8 mouse cellular contexts compared by ENCODE assay signal in genomic region chr12:87148136-87148535, GRCm38 (mm10). TPM values are rescaled to one million over a fixed set of nuclear protein-coding genes. Genes with fewer than 3 reads are reported as not detected.
DNase-seq lines count a peak whose midpoint lies in the region; ATAC-seq and TF ChIP-seq lines count a peak whose summit lies in the region.

No protein-coding gene starts in this region.

- H3K36me3 ChIP-seq in E14TG2a.4 (ENCODE audit: insufficient read depth, low read length), result peaks cover 8% of the 10 kb centered on the region
- H3K36me3 ChIP-seq in hindbrain, embryonic 13.5 days, result peaks cover 8% of the 10 kb centered on the region
- no peaks in the 10 kb centered on the region for H3K36me3 ChIP-seq in liver, adult 2 months (ENCODE audit: control insufficient read depth, insufficient read depth, low read length)
- peaks cover 5% of the 10 kb centered on the region for H3K36me3 ChIP-seq in stomach, embryonic 16.5 days (ENCODE audit: control insufficient read depth, insufficient read depth, low read length)

- intact Hi-C loops in left cerebral cortex, postnatal 36 days (cut with DNase I), result loop anchor here (5.0 kb wide), 1 partner anchor 54 kb away; the partner anchor contains the start of gene Tmed8

- H3K79me2 ChIP-seq in liver, adult 2 months (ENCODE audit: control insufficient read depth, insufficient read depth, low read length), result peaks cover 23% of the 10 kb centered on the region; the same call in 1 of the 2 replicates

- H3K27me3 ChIP-seq in E14TG2a.4 (ENCODE audit: insufficient read depth, low read length), result no peaks in the 10 kb centered on the region
- H3K27me3 ChIP-seq in hindbrain, embryonic 13.5 days, result no peaks in the 10 kb centered on the region
- H3K27me3 ChIP-seq in liver, adult 2 months (ENCODE audit: control insufficient read depth, insufficient read depth, low read length), result no peaks in the 10 kb centered on the region
- no peaks in the 10 kb centered on the region for H3K27me3 ChIP-seq in stomach, embryonic 16.5 days (ENCODE audit: control insufficient read depth, insufficient read depth, low read length)

- peak overlapping the region; percentile 74 for H3K4me2 ChIP-seq in hindbrain, embryonic 13.5 days
- H3K4me2 ChIP-seq in stomach, embryonic 16.5 days (ENCODE audit: low read depth, low read length), result peak overlapping the region; percentile 80

- TF ChIP-seq CTCF in E14TG2a.4 (conservative IDR thresholded peaks at IDR 0.05; ENCODE audit: low read length), result no peak
- no peak for TF ChIP-seq CTCF in liver, adult 2 months (IDR thresholded peaks at IDR 0.05; ENCODE audit: low read depth, low read length)

- TF ChIP-seq POLR2A in liver, adult 2 months (IDR thresholded peaks at IDR 0.05; ENCODE audit: extremely low read depth, insufficient read depth, low read length), result no peak

- ATAC-seq in hindbrain, embryonic 13.5 days (ENCODE audit: low FRiP score), result no peak
- no peak for ATAC-seq in stomach, embryonic 16.5 days (ENCODE audit: insufficient read depth, low FRiP score)

- H3K27ac ChIP-seq in hindbrain, embryonic 13.5 days, result peak overlapping the region; percentile 97
- H3K27ac ChIP-seq in liver, adult 2 months (replicated peaks; ENCODE audit: insufficient read depth, low read depth, low read length), result peak overlapping the region; percentile 100
- peak overlapping the region; percentile 96 for H3K27ac ChIP-seq in stomach, embryonic 16.5 days (ENCODE audit: low read length)

- peaks cover 16% of the 10 kb centered on the region for H3K4me1 ChIP-seq in E14TG2a.4 (replicated peaks; ENCODE audit: low read depth, low read length)
- peaks cover 22% of the 10 kb centered on the region for H3K4me1 ChIP-seq in hindbrain, embryonic 13.5 days (replicated peaks)
- peaks cover 3% of the 10 kb centered on the region; the same call in 1 of the 2 replicates for H3K4me1 ChIP-seq in liver, adult 2 months (ENCODE audit: control insufficient read depth, insufficient read depth, low read length)
- peaks cover 8% of the 10 kb centered on the region for H3K4me1 ChIP-seq in stomach, embryonic 16.5 days (ENCODE audit: control insufficient read depth, insufficient read depth, low read length)

- 17% methylated on average over 15 of the region's 15 CpGs for WGBS in hindbrain, embryonic 13.5 days
- 6% methylated on average over 15 of the region's 15 CpGs for WGBS in liver, adult 2 months
- WGBS in stomach, embryonic 16.5 days, result 10% methylated on average over 15 of the region's 15 CpGs

- peaks cover 41% of the 10 kb centered on the region for H3K9me3 ChIP-seq in E14TG2a.4 (ENCODE audit: low read length)
- H3K9me3 ChIP-seq in hindbrain, embryonic 13.5 days, result no peaks in the 10 kb centered on the region
- no peaks in the 10 kb centered on the region for H3K9me3 ChIP-seq in stomach, embryonic 16.5 days (replicated peaks; ENCODE audit: control insufficient read depth, low read length)

- peak overlapping the region; percentile 81 for H3K9ac ChIP-seq in hindbrain, embryonic 13.5 days
- H3K9ac ChIP-seq in liver, adult 2 months (ENCODE audit: low read depth, low read length), result peak overlapping the region; percentile 91
- peak overlapping the region; percentile 84 for H3K9ac ChIP-seq in stomach, embryonic 16.5 days (ENCODE audit: low read length)

- DNase-seq in adrenal gland, postnatal 14 days, result peak; percentile 33
- DNase-seq in adrenal gland, adult (ENCODE audit: inconsistent age in 2 of 2, low spot score in 1 of 2), result no peak
- peak; percentile 69 for DNase-seq in liver, adult 2 months (ENCODE audit: extremely low read depth, low read depth, low spot score)
- no peak for DNase-seq in frontal cortex, postnatal 25 days (ENCODE audit: low spot score in 2 of 2)
- DNase-seq in left cerebral cortex, postnatal 36 days (ENCODE audit: low spot score in 2 of 2), result no peak

- peak overlapping the region; percentile 100 for H3K4me3 ChIP-seq in E14TG2a.4 (replicated peaks; ENCODE audit: low read length)
- H3K4me3 ChIP-seq in hindbrain, embryonic 13.5 days, result peak overlapping the region; percentile 92
- peak overlapping the region; percentile 89 for H3K4me3 ChIP-seq in liver, adult 2 months (ENCODE audit: insufficient read depth, low read depth, low read length)
- H3K4me3 ChIP-seq in stomach, embryonic 16.5 days (replicated peaks; ENCODE audit: low read length), result peak overlapping the region; percentile 94

RNA-seq across cellular contexts. Expression of gene Pomt2, which starts 0.4 kb away (rescaled TPM):
- total RNA-seq in adrenal gland, postnatal 14 days (2021), result 13.2 and 14.7 TPM in 2 replicates
- 11.5 and 12.9 TPM in 2 replicates for polyA plus RNA-seq in hindbrain, embryonic 13.5 days (2015; fragmentation: Nextera tagmentation; extraction: Ambion mirVana)
- 11.6 and 16.2 TPM in 2 replicates for total RNA-seq in liver, adult 2 months (2014; rRNA removed)
- polyA plus RNA-seq in liver, adult 2 months (2012; rRNA removed), result 13.0 and 14.7 TPM in 2 replicates
- 13.7 and 15.9 TPM in 2 replicates for polyA plus RNA-seq in stomach, embryonic 16.5 days (2015; fragmentation: Nextera tagmentation; extraction: Ambion mirVana)
- total RNA-seq in left cerebral cortex, postnatal 36 days (2021), result 10 to 100 TPM; 16.2 to 18.8 TPM

RNA-seq across cellular contexts. Expression of gene Gstz1, which starts 1.2 kb away (rescaled TPM):
- total RNA-seq in adrenal gland, postnatal 14 days (2021), result 86.3 and 153 TPM in 2 replicates
- 29.6 and 32.6 TPM in 2 replicates for polyA plus RNA-seq in hindbrain, embryonic 13.5 days (2015; fragmentation: Nextera tagmentation; extraction: Ambion mirVana)
- total RNA-seq in liver, adult 2 months (2014; rRNA removed), result 915 and 1,082 TPM in 2 replicates
- 816 and 942 TPM in 2 replicates for polyA plus RNA-seq in liver, adult 2 months (2012; rRNA removed)
- 40.4 and 40.6 TPM in 2 replicates for polyA plus RNA-seq in stomach, embryonic 16.5 days (2015; fragmentation: Nextera tagmentation; extraction: Ambion mirVana)
- 10 to 100 TPM; 47.8 to 49.5 TPM for total RNA-seq in left cerebral cortex, postnatal 36 days (2021)

RNA-seq across cellular contexts. Expression of gene Ngb, which starts 45.8 kb away (rescaled TPM):
- 0.41 and 0.60 TPM in 2 replicates for total RNA-seq in adrenal gland, postnatal 14 days (2021)
- 0.94 and 1.2 TPM in 2 replicates for polyA plus RNA-seq in hindbrain, embryonic 13.5 days (2015; fragmentation: Nextera tagmentation; extraction: Ambion mirVana)
- 0.13 and 0.18 TPM in 2 replicates for total RNA-seq in liver, adult 2 months (2014; rRNA removed)
- 0.19 and 0.23 TPM in 2 replicates for polyA plus RNA-seq in liver, adult 2 months (2012; rRNA removed)
- 3.0 and 4.0 TPM in 2 replicates for polyA plus RNA-seq in stomach, embryonic 16.5 days (2015; fragmentation: Nextera tagmentation; extraction: Ambion mirVana)
- total RNA-seq in left cerebral cortex, postnatal 36 days (2021), result 1 to 10 TPM; 6.6 to 7.7 TPM

RNA-seq across cellular contexts. Expression of gene Samd15, which starts 51.4 kb away (rescaled TPM):
- 2.0 and 2.7 TPM in 2 replicates for total RNA-seq in adrenal gland, postnatal 14 days (2021)
- polyA plus RNA-seq in hindbrain, embryonic 13.5 days (2015; fragmentation: Nextera tagmentation; extraction: Ambion mirVana), result 1.7 and 2.4 TPM in 2 replicates
- not detected in 2 replicates for total RNA-seq in liver, adult 2 months (2014; rRNA removed)
- not detected in 2 replicates for polyA plus RNA-seq in liver, adult 2 months (2012; rRNA removed)
- polyA plus RNA-seq in stomach, embryonic 16.5 days (2015; fragmentation: Nextera tagmentation; extraction: Ambion mirVana), result 1.5 and 2.3 TPM in 2 replicates
- total RNA-seq in left cerebral cortex, postnatal 36 days (2021), result 1 to 10 TPM; 4.1 to 4.8 TPM

RNA-seq across cellular contexts. Expression of gene Tmed8, which starts 52.1 kb away (rescaled TPM):
- total RNA-seq in adrenal gland, postnatal 14 days (2021), result 22.6 and 23.4 TPM in 2 replicates
- 4.1 and 4.2 TPM in 2 replicates for polyA plus RNA-seq in hindbrain, embryonic 13.5 days (2015; fragmentation: Nextera tagmentation; extraction: Ambion mirVana)
- 1.5 and 1.6 TPM in 2 replicates for total RNA-seq in liver, adult 2 months (2014; rRNA removed)
- 0.71 and 0.77 TPM in 2 replicates for polyA plus RNA-seq in liver, adult 2 months (2012; rRNA removed)
- 2.3 and 2.8 TPM in 2 replicates for polyA plus RNA-seq in stomach, embryonic 16.5 days (2015; fragmentation: Nextera tagmentation; extraction: Ambion mirVana)
- 10 to 100 TPM; 28.0 to 29.1 TPM for total RNA-seq in left cerebral cortex, postnatal 36 days (2021)

Comparison
In these comparisons a context has a peak if more than half of its experiments do, and no peak if none do; other contexts are left out.
1. DNase-seq: peak in adrenal gland, postnatal 14 days (single experiment) and liver, adult 2 months (single experiment); none in adrenal gland, adult (0 of 2), frontal cortex, postnatal 25 days (0 of 2) and left cerebral cortex, postnatal 36 days (0 of 2).
2. Peak in every context shown above with its lines, with median percentiles within 50 percentile points of each other: H3K4me3 ChIP-seq, H3K27ac ChIP-seq and H3K9ac ChIP-seq.